Comparison of ENCODE assay signal across 8 mouse cellular contexts in genomic region chr12:77780885-77781698, GRCm38 (mm10).
DNase-seq lines count a peak whose midpoint lies in the region; ATAC-seq and TF ChIP-seq lines count a peak whose summit lies in the region.

No protein-coding gene starts in this region.

- H3K4me2 ChIP-seq in heart, embryonic 15.5 days, result peak overlapping the region; percentile 58
- H3K4me2 ChIP-seq in liver, embryonic 13.5 days, result peak overlapping the region; percentile 25
- peak overlapping the region; percentile 23 for H3K4me2 ChIP-seq in neural tube, embryonic 11.5 days (ENCODE audit: low read depth)
- H3K4me2 ChIP-seq in stomach, embryonic 16.5 days (ENCODE audit: low read depth, low read length), result peak overlapping the region; percentile 36

- peak; percentile 47; the same call in 1 of the 2 replicates for ATAC-seq in heart, embryonic 15.5 days (replicated peaks; ENCODE audit: insufficient number of reproducible peaks, insufficient read depth, low FRiP score, low read depth)
- ATAC-seq in liver, embryonic 13.5 days (ENCODE audit: low read depth), result no peak
- ATAC-seq in neural tube, embryonic 11.5 days (ENCODE audit: insufficient read depth, low FRiP score, low TSS enrichment), result peak; percentile 58
- peak; percentile 76 for ATAC-seq in stomach, embryonic 16.5 days (ENCODE audit: insufficient read depth, low FRiP score)

- TF ChIP-seq CTCF in bone marrow macrophage, adult 2 months (IDR thresholded peaks at IDR 0.05; ENCODE audit: low read depth, low read length), result peak; percentile 88

- no peaks in the 10 kb centered on the region for H3K4me1 ChIP-seq in bone marrow macrophage, adult 2 months (ENCODE audit: control insufficient read depth, insufficient read depth, low read length)
- H3K4me1 ChIP-seq in forebrain, embryonic 10.5 days, result peaks cover 31% of the 10 kb centered on the region
- H3K4me1 ChIP-seq in heart, embryonic 15.5 days (replicated peaks), result peaks cover 3% of the 10 kb centered on the region
- no peaks in the 10 kb centered on the region for H3K4me1 ChIP-seq in liver, embryonic 13.5 days (replicated peaks)
- no peaks in the 10 kb centered on the region for H3K4me1 ChIP-seq in neural tube, embryonic 11.5 days (ENCODE audit: control insufficient read depth, insufficient read depth, low read length)
- 0 out of 2 replicates have a peak, but pooled peaks cover 3% of the 10 kb centered on the region for H3K4me1 ChIP-seq in stomach, embryonic 16.5 days (ENCODE audit: control insufficient read depth, insufficient read depth, low read length)

- WGBS in forebrain, embryonic 10.5 days, result 41% methylated on average over 20 of the region's 20 CpGs
- 30% methylated on average over 20 of the region's 20 CpGs for WGBS in heart, embryonic 15.5 days
- 34% methylated on average over 20 of the region's 20 CpGs for WGBS in liver, embryonic 13.5 days (ENCODE audit: insufficient replicate concordance)
- 34% methylated on average over 20 of the region's 20 CpGs for WGBS in neural tube, embryonic 11.5 days
- 25% methylated on average over 20 of the region's 20 CpGs for WGBS in stomach, embryonic 16.5 days

- H3K4me3 ChIP-seq in bone marrow macrophage, adult 2 months (ENCODE audit: insufficient read depth, low read length), result peak overlapping the region; percentile 20; the same call in 1 of the 2 replicates
- H3K4me3 ChIP-seq in forebrain, embryonic 10.5 days, result peak overlapping the region; percentile 45
- peak overlapping the region; percentile 41 for H3K4me3 ChIP-seq in heart, embryonic 15.5 days
- peak overlapping the region; percentile 25; the same call in 1 of the 2 replicates for H3K4me3 ChIP-seq in liver, embryonic 13.5 days (replicated peaks)
- 0 out of 2 replicates have a peak overlapping the region, but pooled peaks have one; percentile 10 for H3K4me3 ChIP-seq in neural tube, embryonic 11.5 days (ENCODE audit: low read depth, low read length)
- peak overlapping the region; percentile 28; the same call in 1 of the 2 replicates for H3K4me3 ChIP-seq in stomach, embryonic 16.5 days (replicated peaks; ENCODE audit: low read length)

- H3K9me3 ChIP-seq in forebrain, embryonic 10.5 days, result no peaks in the 10 kb centered on the region
- no peaks in the 10 kb centered on the region for H3K9me3 ChIP-seq in heart, embryonic 15.5 days (replicated peaks)
- no peaks in the 10 kb centered on the region for H3K9me3 ChIP-seq in liver, embryonic 13.5 days (replicated peaks)
- no peaks in the 10 kb centered on the region for H3K9me3 ChIP-seq in neural tube, embryonic 11.5 days (ENCODE audit: control insufficient read depth, low read length)
- no peaks in the 10 kb centered on the region for H3K9me3 ChIP-seq in stomach, embryonic 16.5 days (replicated peaks; ENCODE audit: control insufficient read depth, low read length)

- TF ChIP-seq POLR2A in bone marrow macrophage, adult 2 months (IDR thresholded peaks at IDR 0.05; ENCODE audit: borderline replicate concordance, low read depth, low read length), result no peak

- no peaks in the 10 kb centered on the region for H3K36me3 ChIP-seq in forebrain, embryonic 10.5 days (replicated peaks)
- no peaks in the 10 kb centered on the region for H3K36me3 ChIP-seq in heart, embryonic 15.5 days
- H3K36me3 ChIP-seq in liver, embryonic 13.5 days, result no peaks in the 10 kb centered on the region
- H3K36me3 ChIP-seq in neural tube, embryonic 11.5 days (ENCODE audit: control insufficient read depth, insufficient read depth, low read length), result no peaks in the 10 kb centered on the region
- H3K36me3 ChIP-seq in stomach, embryonic 16.5 days (ENCODE audit: control insufficient read depth, insufficient read depth, low read length), result no peaks in the 10 kb centered on the region

- H3K27ac ChIP-seq in bone marrow macrophage, adult 2 months (ENCODE audit: insufficient read depth, low read depth, low read length), result no peak overlapping the region
- H3K27ac ChIP-seq in forebrain, embryonic 10.5 days, result peak overlapping the region; percentile 72
- no peak overlapping the region for H3K27ac ChIP-seq in heart, embryonic 15.5 days
- H3K27ac ChIP-seq in liver, embryonic 13.5 days, result no peak overlapping the region
- H3K27ac ChIP-seq in neural tube, embryonic 11.5 days (ENCODE audit: low read depth, low read length), result no peak overlapping the region
- peak overlapping the region; percentile 38; the same call in 1 of the 2 replicates for H3K27ac ChIP-seq in stomach, embryonic 16.5 days (ENCODE audit: low read length)

- H3K27me3 ChIP-seq in forebrain, embryonic 10.5 days (ENCODE audit: poor library complexity, severe bottlenecking), result peaks cover 9% of the 10 kb centered on the region
- no peaks in the 10 kb centered on the region for H3K27me3 ChIP-seq in heart, embryonic 15.5 days
- H3K27me3 ChIP-seq in liver, embryonic 13.5 days, result no peaks in the 10 kb centered on the region
- H3K27me3 ChIP-seq in neural tube, embryonic 11.5 days (ENCODE audit: control insufficient read depth, insufficient read depth, low read length), result no peaks in the 10 kb centered on the region
- no peaks in the 10 kb centered on the region for H3K27me3 ChIP-seq in stomach, embryonic 16.5 days (ENCODE audit: control insufficient read depth, insufficient read depth, low read length)

- no peak overlapping the region for H3K9ac ChIP-seq in heart, embryonic 15.5 days
- H3K9ac ChIP-seq in liver, embryonic 13.5 days, result no peak overlapping the region
- no peak overlapping the region for H3K9ac ChIP-seq in neural tube, embryonic 11.5 days (ENCODE audit: low read length)
- 0 out of 2 replicates have a peak overlapping the region, but pooled peaks have one; percentile 27 for H3K9ac ChIP-seq in stomach, embryonic 16.5 days (ENCODE audit: low read length)

- DNase-seq in A20 (ENCODE audit: low read depth, low spot score), result peak; percentile 61
- DNase-seq in forebrain, embryonic 10.5 days (ENCODE audit: extremely low spot score, low spot score), result peak; percentile 83
- peak; percentile 89 to 94 for DNase-seq in kidney, postnatal 25 days
- DNase-seq in liver, embryonic 13.5 days, result peak; percentile 37
- DNase-seq in neural tube, embryonic 11.5 days (ENCODE audit: low spot score), result peak; percentile 86

Comparison
In these comparisons a context has a peak if more than half of its experiments do, and no peak if none do; other contexts are left out.
1. DNase-seq: peak in every context shown above with its lines; median percentile 92 in kidney, postnatal 25 days; 86 in neural tube, embryonic 11.5 days; 83 in forebrain, embryonic 10.5 days; 61 in A20; 37 in liver, embryonic 13.5 days.
2. H3K27ac ChIP-seq: peak in forebrain, embryonic 10.5 days (single experiment) and stomach, embryonic 16.5 days (single experiment); none in bone marrow macrophage, adult 2 months (single experiment), heart, embryonic 15.5 days (single experiment), liver, embryonic 13.5 days (single experiment) and neural tube, embryonic 11.5 days (single experiment).
3. Peak in every context shown above with its lines, with median percentiles within 50 percentile points of each other: H3K4me3 ChIP-seq and H3K4me2 ChIP-seq.